Mouse (Mus musculus) embryo, embryonic 10 days (tissue): ENCODE data around the gene Med18.
"Not testable (repeated sequence)": the region's sequence is repeated elsewhere in the genome, so short reads cannot be mapped to it uniquely, and the experiment has no call there.

ENCODE experiments used
- DNase-seq: peaks from one replicate; pipeline ENCODE4 v3.0.0-alpha.2; 2015; ENCODE audit warnings: low spot score

Med18 gene

DNA sequence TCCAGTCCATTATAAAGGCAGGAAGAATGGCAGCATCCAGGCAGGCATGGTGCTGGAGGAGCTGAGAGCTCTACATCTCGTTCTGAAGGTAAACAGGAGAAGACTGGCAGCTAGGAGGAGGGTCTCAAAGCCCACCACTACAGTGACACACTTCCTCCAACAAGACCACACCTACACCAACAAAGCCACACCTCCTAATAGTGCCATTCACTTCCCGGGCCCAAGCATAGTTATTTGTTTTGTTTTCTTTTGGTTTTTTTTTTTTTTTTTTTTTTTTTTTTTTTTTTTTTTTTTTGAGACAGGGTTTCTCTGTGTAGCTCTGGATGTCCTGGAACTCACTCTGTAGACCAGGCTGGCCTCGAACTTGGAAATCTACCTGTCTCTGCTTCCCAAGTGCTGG, 18.4 kb upstream of the Med18 start:
- not testable (repeated sequence) for DNase-seq

DNA sequence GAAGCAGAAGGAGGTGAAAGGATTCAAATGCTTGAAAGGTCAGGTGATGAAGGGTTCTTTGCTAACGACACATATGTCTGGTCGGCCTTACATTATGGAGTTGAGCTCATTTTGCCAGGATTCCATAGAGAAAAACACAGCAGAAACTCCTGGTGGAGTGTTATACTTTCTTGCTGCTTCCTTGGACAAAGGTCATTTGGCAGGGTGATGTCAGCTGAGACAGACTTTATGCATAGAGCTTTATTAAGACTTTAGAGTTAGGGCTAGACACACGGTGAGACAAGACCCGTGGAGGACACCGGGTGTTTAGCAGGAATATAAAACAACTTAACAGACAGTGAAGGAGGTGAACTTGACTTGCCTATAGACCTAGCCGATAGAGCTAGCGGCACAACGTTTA, 14.1 kb upstream of the Med18 start:
- no peak for DNase-seq

DNA sequence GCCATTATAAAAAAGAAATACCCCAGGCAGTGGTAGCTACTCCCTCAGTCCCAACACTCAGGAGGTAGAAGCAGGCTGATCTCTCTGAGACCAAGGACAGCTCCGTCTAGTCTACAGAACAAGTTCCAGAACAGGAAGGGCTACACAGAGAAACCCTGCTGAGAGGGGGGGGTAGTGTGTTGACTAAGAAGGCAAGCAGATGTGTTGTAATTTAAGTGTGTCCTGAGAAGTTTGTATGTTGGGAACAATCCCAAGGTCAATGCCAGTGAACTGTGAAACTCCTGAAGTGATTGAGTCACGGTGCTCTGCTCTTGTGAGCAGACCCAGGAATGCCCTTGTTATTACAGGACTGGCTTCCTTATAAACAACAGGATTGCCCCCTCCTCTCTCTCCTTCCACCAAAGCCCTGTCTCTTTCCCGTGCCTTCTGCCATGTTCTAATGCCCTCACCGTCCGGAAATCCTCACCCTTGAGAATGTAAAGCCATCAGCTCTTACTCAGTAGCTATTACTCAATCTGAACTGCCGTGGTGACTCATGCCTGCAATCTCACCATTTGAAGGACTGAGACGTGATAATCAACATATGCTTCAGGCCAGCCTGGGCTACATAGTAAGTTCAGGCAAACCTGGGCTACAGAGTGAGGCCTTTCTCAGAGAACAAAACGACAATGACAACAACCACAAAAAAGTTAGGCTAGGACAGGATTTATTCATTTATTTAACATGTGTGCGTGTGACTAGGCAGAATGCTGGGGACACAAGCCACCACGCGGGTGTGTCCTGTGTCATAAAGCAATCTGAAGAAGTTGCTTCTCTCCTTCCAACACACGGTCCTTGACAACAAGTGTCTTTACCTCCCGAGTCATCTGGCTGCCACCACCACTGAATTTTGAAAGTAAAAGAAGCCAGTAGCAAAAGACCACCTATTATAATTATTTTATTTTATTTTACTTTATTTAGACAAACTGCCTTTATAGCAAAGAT, 12.5 kb upstream of the Med18 start:
- DNase-seq: no peak

DNA sequence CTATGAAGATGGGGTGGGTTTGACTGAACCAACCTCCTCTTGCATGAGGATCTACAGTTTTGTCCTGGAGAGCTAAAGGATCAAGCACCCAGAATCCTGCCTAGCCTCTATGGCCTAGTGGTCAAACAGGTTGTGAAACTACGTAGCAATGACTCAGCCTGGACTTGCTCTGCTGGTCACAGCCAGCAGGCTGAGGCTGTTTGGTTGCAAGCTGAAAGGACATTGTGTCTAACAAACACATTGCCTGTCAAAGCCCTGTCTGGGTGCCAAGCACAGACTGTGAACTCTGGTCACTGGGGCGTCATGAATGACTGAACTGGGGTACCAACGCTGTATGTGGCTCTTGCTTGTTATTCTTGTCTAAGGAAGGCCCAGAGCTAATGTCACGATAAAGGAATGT, 10.9 kb upstream of the Med18 start:
- no peak for DNase-seq

DNA sequence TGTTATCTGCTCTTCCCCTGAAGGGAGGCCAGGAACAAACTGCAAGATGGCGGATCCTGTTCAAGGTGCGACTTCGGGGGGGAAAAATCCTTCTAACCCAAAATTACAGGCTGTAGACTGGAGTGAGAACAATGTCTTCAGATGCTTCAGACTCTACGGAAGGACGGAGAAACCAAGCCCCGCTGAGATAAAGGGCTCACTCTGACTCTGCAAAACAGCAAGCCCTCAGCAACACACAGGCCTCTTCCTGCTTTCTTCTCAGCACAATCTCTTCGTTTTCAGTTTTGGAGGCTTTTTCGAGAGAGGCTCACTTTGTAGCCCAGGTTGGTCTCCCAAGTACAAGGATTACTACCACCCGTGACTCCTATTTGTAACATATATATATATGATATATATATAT, 9.7 kb upstream of the Med18 start:
- no peak for DNase-seq

DNA sequence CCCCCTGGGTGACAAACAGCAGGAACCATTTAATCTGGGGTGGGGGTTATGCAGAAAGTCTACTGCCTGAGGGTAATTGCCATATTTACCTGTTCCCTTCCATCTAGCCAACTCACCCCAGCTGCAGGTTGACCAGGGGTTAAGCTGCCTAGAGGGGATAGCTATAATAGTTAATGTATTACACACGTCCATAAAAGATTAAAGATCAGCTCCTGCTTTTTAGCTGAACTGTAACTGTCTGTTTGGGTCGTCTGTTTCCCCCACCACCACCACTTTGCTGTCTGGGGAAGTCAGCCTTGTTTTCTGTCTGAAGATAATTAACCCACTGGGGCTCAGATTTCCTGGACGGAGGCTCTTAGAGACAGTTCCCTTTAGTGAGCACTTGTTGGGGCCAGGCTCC, 6.2 kb upstream of the Med18 start:
- DNase-seq: no peak

DNA sequence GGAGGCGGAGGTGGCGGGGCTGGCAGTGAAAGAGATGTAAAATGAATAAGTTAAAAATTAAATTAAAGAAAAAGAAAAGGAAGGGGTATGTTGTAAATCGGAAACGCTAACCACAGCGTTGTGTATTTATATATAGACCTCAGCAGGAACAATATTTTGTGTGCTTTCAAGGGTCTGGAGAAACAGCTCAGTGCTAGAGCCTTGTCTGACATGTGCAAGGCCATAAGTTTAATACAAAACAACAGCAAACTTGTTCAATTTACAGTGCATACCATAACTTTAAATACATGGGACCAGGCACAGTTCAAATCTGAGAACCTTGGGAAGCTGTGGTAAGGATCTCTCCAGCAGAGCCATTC, 513 bp upstream of the Med18 start:
- DNase-seq: no peak

DNA sequence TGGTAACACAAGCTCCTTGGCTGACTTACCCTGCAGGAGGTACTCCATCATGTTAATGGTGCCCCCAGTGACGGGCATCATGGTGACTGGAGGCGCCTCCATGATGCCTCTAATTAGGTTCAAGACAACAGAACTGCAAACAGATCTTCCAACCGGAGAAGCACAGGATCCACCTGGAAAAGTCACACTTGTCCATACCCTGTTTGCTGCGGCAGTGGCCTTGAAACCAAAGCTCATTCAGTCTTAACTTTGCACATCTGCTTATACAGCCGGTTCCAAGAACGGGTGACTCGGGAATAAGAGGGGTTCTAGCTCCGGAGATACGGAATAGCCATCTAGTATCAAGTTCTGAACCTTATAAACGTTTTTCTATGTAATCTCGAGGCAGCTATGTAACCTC, 885 bp downstream of the Med18 start:
- no peak for DNase-seq

DNA sequence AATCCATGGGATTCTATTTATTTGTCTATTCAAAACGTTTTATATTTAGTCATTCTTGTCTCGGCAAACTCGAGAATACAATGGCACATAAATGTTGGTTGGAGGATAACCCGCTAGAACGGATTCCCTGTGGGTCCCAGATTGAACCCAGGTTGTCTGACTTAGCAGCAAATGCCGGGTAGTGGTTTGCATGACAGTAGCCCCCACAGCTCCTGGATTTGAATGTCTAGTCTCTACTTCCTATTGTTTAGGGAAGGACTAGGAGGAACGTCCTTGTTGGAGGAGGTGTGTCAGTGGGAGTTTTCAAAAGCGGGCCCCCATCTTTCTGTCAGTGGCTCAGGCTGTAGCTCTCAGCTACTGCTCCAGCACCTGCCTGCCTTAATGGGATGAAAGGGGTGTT, 3.5 kb downstream of the Med18 start:
- DNase-seq: no peak

DNA sequence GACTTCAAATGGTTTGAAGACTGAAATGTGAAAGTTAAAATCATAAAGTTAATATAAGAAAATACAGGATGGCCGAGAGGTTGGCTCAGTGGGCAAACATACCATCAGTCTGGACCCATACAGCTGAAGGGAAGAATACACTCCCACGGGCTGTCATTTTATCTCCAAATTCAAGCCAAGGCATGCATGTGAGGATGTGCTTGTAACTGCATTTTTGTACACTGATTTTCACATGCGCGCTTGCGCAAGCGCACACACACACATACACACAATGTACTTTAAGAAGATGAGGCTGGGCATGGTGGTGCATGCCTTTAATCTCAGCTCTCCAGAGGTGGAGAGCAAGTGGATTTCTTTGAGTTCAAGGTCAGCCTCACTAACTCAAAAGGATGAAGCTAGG, 8.2 kb downstream of the Med18 start:
- no peak for DNase-seq

DNA sequence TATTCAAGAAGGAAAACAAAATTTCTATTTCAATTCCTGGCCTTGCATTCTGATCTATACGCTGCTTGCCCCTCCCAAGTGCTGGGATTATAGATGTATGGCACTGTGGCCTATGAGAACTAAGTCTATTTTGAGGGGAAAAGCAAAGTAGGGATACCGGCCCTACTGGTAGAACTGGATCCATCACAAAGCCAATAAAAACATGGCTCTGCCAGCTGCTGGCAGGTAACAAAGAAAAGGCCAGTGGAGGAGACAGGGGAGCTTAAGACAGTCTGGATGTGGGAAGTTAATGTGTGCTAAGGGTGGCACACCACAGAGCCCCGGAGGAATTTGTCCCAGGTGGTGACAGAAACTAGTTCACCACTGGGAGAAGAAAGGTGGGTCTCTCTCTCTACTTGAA, 8.6 kb downstream of the Med18 start:
- DNase-seq: no peak

DNA sequence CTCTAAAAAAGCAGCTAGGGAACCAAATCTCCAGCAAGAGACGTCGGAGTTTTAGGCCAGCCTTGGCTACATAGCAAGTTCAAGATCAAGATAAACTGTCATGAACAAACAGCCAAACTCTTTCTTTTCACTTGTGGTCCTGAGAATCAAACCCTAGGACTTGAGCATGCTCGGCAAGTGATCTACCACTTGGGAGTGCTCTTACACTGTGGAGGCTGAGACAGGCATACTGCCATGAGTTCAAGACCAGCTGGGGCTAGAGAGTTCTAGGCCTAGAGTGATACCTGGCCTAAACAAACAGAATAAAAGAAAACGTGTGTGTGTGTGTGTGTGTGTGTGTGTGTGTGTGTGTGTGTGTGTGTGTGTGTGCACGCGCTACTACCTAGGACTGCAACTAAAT, 9.5 kb downstream of the Med18 start:
- no peak for DNase-seq

DNA sequence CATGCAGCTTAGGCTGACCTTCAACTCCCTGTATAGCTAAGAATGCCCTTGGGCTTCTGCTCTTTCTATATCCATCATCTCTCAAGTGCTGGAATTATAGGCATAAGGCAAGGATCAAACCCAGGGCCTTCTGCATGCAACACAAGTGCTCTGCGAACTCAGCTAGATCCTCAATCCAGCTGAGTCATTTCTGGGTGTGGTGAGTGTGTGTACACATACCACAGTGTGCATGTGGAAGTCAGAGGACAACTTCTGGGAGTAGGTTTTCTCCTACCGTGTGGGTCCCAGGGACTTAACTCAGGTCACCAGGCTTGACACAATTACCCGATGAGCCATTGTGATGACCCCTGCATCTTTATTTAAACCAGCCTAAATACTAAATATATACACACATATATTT, 13.9 kb downstream of the Med18 start:
- no peak for DNase-seq

DNA sequence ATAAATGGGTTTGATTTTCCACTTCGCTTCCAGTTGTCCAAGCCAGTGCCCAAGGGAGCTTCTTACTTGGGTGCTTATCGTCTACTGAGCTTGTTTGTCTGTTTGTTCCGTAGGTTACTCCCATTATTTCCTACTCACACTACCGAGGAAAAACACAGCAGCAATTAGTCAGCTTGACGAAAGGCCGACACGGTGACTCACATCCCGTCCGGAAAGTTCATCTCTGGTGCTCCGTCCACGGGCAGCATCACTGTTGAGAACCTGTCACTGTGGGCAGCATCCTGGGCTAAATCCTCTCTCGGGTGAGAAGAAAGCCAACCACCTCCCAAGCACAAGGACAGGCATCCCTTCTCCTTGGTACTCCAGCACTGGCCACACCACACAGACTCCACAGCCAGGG, 17.6 kb downstream of the Med18 start:
- DNase-seq: no peak

DNA sequence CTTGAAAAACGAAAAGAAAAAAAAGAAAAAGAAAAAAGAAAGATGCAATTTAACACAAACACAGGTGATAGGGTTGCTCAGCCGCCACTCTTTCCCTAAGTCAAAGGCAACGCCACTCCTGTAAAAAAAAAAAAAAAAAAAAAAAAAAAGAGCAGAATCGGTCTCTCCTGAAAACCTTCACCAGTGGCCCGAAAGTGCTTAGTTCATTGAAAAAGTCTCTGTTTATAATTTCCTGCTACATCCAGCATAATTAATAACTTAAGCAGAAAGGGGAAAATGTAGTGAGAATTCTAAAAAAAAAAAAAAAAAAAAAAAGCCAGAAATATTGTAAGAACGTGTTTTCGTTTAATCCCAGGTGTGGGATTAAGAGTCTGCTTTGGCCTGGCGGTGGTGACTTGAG, 19.2 kb downstream of the Med18 start:
- no peak for DNase-seq

DNA sequence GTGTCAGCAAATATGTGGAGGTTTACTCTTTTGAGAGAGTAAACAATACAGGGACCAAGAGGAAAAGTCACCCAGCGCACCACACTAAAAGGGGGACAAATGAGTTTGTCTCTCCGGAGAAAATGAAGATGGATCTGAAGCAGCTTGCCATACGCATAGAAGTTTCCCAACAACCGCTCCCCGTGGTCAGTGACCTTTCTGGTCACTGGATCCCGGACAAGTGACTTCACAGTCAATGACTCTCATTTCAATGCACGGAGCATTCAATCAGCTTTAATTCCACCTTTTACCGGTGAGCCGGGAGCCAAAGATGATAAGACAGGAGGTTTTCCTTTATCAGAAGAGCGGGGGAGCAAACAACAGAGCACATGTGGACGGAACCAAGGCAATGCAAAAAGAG, 25.9 kb downstream of the Med18 start:
- DNase-seq: peak; percentile 29

DNA sequence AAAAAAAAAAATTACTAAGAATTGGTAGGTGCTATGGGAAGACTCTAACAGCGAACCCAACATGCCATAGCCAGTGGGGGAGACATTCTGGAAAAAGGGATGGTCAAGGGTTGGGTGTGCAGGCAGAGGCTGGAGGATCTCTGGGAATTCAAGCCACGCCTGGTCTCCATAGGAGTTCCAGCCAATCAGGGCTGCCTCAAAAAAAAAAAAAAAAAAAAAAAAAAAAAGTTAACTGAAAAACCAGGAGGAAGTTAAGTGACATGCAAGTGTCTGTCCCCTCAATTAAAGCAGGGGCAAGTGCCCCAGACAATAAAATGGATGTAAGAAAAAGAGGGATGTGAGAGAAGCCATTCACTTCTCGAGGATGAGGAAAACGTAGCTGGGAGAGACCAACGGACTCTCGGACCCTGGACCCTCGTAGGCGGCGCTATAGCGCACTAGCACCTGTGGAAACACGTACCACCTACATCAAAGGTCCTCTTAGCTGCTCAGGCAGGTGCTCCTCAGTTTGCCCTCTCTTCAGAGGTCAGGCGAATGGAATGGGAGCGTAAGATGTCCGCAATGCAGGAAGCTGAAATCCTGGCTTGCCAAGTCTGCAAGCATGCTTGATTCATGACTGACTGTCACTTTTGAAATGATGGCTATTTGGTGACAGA, 30.9 kb downstream of the Med18 start:
- no peak for DNase-seq

DNA sequence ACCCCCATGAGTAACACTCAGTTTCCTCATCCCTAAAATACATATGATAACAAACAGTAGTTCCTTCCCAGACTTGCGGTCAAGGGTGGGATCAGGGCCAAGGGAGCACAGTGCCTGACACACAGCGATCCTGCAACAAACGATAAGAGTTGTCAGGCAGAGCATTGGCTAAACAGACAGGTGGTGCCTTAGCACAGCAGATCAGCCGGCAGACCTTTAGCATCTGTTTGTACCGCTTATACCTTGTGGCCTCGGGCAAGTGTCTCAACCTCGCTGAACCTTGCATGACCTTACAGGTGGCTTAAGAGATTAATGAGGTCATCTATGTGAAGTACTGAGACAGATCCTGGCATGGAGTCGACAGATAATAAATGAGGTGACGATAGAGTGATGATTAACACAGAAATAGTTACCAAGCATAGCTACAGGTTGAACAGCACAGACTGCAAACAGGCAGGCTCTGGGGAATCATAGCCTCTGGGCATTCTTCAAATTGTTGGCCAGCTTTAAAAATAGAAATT, 35.6 kb downstream of the Med18 start:
- peak; percentile 51 for DNase-seq

DNA sequence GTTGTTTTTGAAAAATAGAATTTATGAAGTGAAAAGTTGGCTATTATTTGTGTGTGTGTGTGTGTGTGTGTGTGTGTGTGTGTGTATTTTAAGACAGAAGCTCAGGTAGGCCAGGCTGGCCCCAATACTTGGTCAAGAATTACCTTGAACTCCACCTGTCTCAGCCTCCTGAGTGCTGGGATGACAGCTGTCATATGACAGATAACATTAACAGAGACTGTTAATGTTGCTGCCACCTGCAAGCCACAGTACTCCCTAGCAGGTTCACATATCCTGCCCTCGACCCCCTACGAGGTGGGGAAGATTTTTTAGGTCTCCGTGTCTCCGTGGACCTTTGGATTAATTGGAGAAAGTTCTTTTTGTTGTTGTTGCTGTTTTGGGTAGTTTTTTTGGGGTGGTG, 36.2 kb downstream of the Med18 start:
- DNase-seq: no peak

DNA sequence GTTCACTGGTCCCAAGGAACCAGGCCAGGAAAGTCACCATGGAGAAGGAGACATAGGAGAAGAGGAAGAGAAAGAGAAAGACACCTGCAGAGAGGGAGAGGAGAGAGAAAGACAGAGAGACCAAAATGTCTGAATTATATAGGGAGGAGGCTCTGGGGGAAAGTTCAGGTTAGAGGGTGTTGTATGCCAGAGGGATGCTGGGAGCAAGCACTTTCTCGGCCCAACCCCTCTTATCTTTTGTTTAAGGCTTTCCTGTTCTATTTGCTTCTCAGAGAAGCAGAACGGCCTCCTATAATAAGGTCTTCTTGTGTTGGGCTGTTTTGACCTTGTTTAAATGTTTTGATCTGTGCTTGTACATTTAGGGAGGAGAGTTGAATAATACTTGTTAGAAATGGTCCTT, 37.7 kb downstream of the Med18 start:
- DNase-seq: no peak

DNA sequence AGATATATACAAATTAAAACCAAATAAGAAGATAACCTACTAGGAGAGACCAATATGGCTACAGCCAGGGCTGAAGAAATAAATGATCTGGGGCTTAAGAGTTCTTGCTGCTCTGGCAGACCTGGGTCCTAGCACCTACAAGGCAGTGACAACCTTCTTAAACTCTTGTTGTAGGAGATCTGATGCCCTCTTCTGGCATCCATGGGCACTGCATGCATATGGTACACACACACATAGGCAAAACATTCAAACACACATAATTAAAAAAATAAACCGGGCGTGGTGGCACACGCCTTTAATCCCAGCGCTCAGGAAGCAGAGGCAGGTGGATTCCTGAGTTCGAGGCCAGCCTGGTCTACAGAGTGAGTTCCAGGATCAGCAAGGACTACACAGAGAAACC, 39.0 kb downstream of the Med18 start:
- DNase-seq: no peak

DNA sequence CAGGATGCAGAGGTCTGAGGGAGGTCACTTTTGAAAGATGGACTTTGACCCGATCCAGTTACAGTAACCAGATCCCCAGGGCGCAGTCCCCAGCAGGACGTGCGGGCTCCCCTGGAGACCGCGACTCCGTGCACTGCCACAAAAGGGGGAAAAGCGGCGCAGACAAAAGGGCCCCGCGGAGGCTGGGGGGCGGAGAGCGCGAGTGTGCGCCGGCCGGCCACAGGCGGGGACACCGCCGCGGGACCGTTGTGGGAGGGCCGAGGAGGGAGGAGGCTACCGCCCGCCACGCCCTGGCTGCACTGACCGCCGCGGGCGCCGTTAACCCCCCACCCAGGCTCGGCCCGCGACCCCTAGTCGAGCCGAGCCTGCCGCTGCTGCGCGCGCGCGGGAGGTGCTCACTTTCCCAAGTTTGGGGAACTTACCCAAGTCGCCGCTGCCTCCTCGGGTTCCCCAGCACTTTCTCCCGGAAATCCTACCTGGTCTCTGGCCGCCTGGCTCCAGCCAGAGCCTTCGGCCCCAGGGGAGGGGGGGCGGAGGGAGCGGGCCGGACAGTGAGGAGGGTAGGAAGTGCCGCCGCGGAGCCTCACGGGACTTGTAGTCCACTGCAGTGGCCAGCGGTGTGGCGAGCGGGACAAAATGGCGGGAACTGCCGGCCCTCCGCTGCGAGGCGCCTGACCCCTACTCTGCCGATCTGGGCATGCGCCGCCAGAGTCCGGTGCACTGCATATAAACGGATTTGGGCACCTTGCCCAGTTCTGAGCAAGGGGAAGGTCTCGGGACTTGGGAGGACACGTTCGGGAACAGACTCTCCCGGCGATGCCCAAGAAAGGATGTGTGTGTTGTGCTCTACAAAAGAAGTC, 41.6 kb downstream of the Med18 start, which contains the start of gene Phactr4:
TSS of gene Phactr4 (minus strand) at position 567 of the 860 bp plus-strand sequence.
- DNase-seq: peak; percentile 99
